Mouse (Mus musculus): ENCODE results near the gene Ntm. TPM values are rescaled to one million over a fixed set of nuclear protein-coding genes. Genes with fewer than 3 reads are reported as not detected.
A peak's percentile ranks its signal among the peaks of the same experiment; 100 is the strongest.

The Ntm gene
- total and polyA plus RNA-seq, 2 experiments from 2014 or later, result 162 to 235 TPM

GRCm38 (mm10) chr9:29036466-29036865 is 926.5 kb downstream of the Ntm start:
- peak; percentile 14; the same call in 1 of the 2 replicates for TF ChIP-seq CTCF (IDR thresholded peaks at IDR 0.05; ENCODE audit: low read depth)
- DNase-seq, result no peak
- Histone ChIP-seq H3K36me3 (ENCODE audit: insufficient read depth) (no peaks in the 10 kb centered on the region), H3K4me3 (ENCODE audit: low read depth, low read length) (no peak overlapping the region), H3K27ac (ENCODE audit: low read depth, low read length) (no peak overlapping the region), H3K4me1 (ENCODE audit: insufficient read depth) (no peaks in the 10 kb centered on the region), H3K27me3 (ENCODE audit: insufficient read depth, low read length) (no peaks in the 10 kb centered on the region), H3K4me2 (ENCODE audit: low read depth) (no peak overlapping the region), H3K9me3 (ENCODE audit: low read length) (no peaks in the 10 kb centered on the region), H3K9ac (no peak overlapping the region)
- 0 out of 2 replicates have a peak, but pooled peaks have one; percentile 12 for ATAC-seq
- WGBS, result 39% methylated on average over 3 of the region's 3 CpGs

GRCm38 (mm10) chr9:29036058-29036457 is 926.9 kb downstream of the Ntm start:
- no peaks in the 10 kb centered on the region for H3K27me3 ChIP-seq (ENCODE audit: insufficient read depth, low read length)
- H3K36me3 ChIP-seq (ENCODE audit: insufficient read depth), result no peaks in the 10 kb centered on the region
- no peaks in the 10 kb centered on the region for H3K4me1 ChIP-seq (ENCODE audit: insufficient read depth)
- DNase-seq (no peak), ATAC-seq (no peak)
- no peaks in the 10 kb centered on the region for H3K9me3 ChIP-seq (ENCODE audit: low read length)
- WGBS, result 34% methylated on average over 4 of the region's 4 CpGs
- no peak overlapping the region for H3K4me3 ChIP-seq (ENCODE audit: low read depth, low read length)
- H3K27ac ChIP-seq (ENCODE audit: low read depth, low read length), result no peak overlapping the region
- TF ChIP-seq CTCF (IDR thresholded peaks at IDR 0.05; ENCODE audit: low read depth), result no peak
- H3K4me2 ChIP-seq (ENCODE audit: low read depth), result no peak overlapping the region
- H3K9ac ChIP-seq, result no peak overlapping the region

- Histone ChIP-seq H3K4me3 (ENCODE audit: low read depth, low read length) (no peak overlapping the region), H3K9ac (no peak overlapping the region), H3K9me3 (ENCODE audit: low read length) (no peaks in the 10 kb centered on the region), H3K4me2 (ENCODE audit: low read depth) (no peak overlapping the region), H3K27me3 (ENCODE audit: insufficient read depth, low read length) (no peaks in the 10 kb centered on the region), H3K4me1 (ENCODE audit: insufficient read depth) (no peaks in the 10 kb centered on the region), H3K36me3 (ENCODE audit: insufficient read depth) (no peaks in the 10 kb centered on the region), H3K27ac (ENCODE audit: low read depth, low read length) (no peak overlapping the region)
- 51% methylated on average over 6 of the region's 6 CpGs for WGBS
- DNase-seq, result no peak
- no peak for TF ChIP-seq CTCF (IDR thresholded peaks at IDR 0.05; ENCODE audit: low read depth)
- ATAC-seq, result no peak
Observed at GRCm38 (mm10) chr9:29026410-29026809, 936.5 kb downstream of the Ntm start.

GRCm38 (mm10) chr9:29025603-29026002 is 937.3 kb downstream of the Ntm start:
- Histone ChIP-seq H3K27ac (ENCODE audit: low read depth, low read length) (no peak overlapping the region), H3K4me2 (ENCODE audit: low read depth) (no peak overlapping the region), H3K9ac (no peak overlapping the region), H3K27me3 (ENCODE audit: insufficient read depth, low read length) (no peaks in the 10 kb centered on the region), H3K36me3 (ENCODE audit: insufficient read depth) (no peaks in the 10 kb centered on the region), H3K4me3 (ENCODE audit: low read depth, low read length) (no peak overlapping the region), H3K4me1 (ENCODE audit: insufficient read depth) (no peaks in the 10 kb centered on the region), H3K9me3 (ENCODE audit: low read length) (no peaks in the 10 kb centered on the region)
- ATAC-seq, result no peak
- no peak for DNase-seq
- TF ChIP-seq CTCF (IDR thresholded peaks at IDR 0.05; ENCODE audit: low read depth), result no peak
- 81% methylated on average over 4 of the region's 4 CpGs for WGBS

GRCm38 (mm10) chr9:29025104-29025503 is 937.8 kb downstream of the Ntm start:
- no peaks in the 10 kb centered on the region for H3K27me3 ChIP-seq (ENCODE audit: insufficient read depth, low read length)
- ATAC-seq, result no peak
- no peak overlapping the region for H3K9ac ChIP-seq
- no peaks in the 10 kb centered on the region for H3K36me3 ChIP-seq (ENCODE audit: insufficient read depth)
- no peak for DNase-seq
- no peaks in the 10 kb centered on the region for H3K9me3 ChIP-seq (ENCODE audit: low read length)
- TF ChIP-seq CTCF (IDR thresholded peaks at IDR 0.05; ENCODE audit: low read depth), result no peak
- no peak overlapping the region for H3K27ac ChIP-seq (ENCODE audit: low read depth, low read length)
- WGBS, result 39% methylated on average over 1 of the region's 1 CpGs
- H3K4me2 ChIP-seq (ENCODE audit: low read depth), result no peak overlapping the region
- H3K4me1 ChIP-seq (ENCODE audit: insufficient read depth), result no peaks in the 10 kb centered on the region
- H3K4me3 ChIP-seq (ENCODE audit: low read depth, low read length), result no peak overlapping the region

- ATAC-seq (no peak), DNase-seq (no peak)
- no peaks in the 10 kb centered on the region for H3K27me3 ChIP-seq (ENCODE audit: insufficient read depth, low read length)
- no peak overlapping the region for H3K4me3 ChIP-seq (ENCODE audit: low read depth, low read length)
- no peaks in the 10 kb centered on the region for H3K36me3 ChIP-seq (ENCODE audit: insufficient read depth)
- H3K4me2 ChIP-seq (ENCODE audit: low read depth), result no peak overlapping the region
- WGBS, result 57% methylated on average over 3 of the region's 3 CpGs
- TF ChIP-seq CTCF (IDR thresholded peaks at IDR 0.05; ENCODE audit: low read depth), result no peak
- no peaks in the 10 kb centered on the region for H3K4me1 ChIP-seq (ENCODE audit: insufficient read depth)
- H3K9ac ChIP-seq, result no peak overlapping the region
- H3K9me3 ChIP-seq (ENCODE audit: low read length), result no peaks in the 10 kb centered on the region
- H3K27ac ChIP-seq (ENCODE audit: low read depth, low read length), result no peak overlapping the region
Observed at GRCm38 (mm10) chr9:29016879-29017278, 946.1 kb downstream of the Ntm start.

GRCm38 (mm10) chr9:29013881-29014280 is 949.1 kb downstream of the Ntm start:
- no peak for ATAC-seq
- 95% methylated on average over 17 of the region's 17 CpGs for WGBS
- Histone ChIP-seq H3K9ac (no peak overlapping the region), H3K27ac (ENCODE audit: low read depth, low read length) (no peak overlapping the region), H3K4me1 (ENCODE audit: insufficient read depth) (no peaks in the 10 kb centered on the region), H3K9me3 (ENCODE audit: low read length) (no peaks in the 10 kb centered on the region), H3K36me3 (ENCODE audit: insufficient read depth) (no peaks in the 10 kb centered on the region), H3K4me3 (ENCODE audit: low read depth, low read length) (no peak overlapping the region), H3K27me3 (ENCODE audit: insufficient read depth, low read length) (no peaks in the 10 kb centered on the region), H3K4me2 (ENCODE audit: low read depth) (no peak overlapping the region)
- no peak for TF ChIP-seq CTCF (IDR thresholded peaks at IDR 0.05; ENCODE audit: low read depth)
- no peak for DNase-seq

- H3K9ac ChIP-seq, result no peak overlapping the region
- DNase-seq, result no peak
- no peaks in the 10 kb centered on the region for H3K9me3 ChIP-seq (ENCODE audit: low read length)
- H3K27me3 ChIP-seq (ENCODE audit: insufficient read depth, low read length), result no peaks in the 10 kb centered on the region
- TF ChIP-seq CTCF (IDR thresholded peaks at IDR 0.05; ENCODE audit: low read depth), result no peak
- 93% methylated on average over 6 of the region's 6 CpGs for WGBS
- H3K27ac ChIP-seq (ENCODE audit: low read depth, low read length), result no peak overlapping the region
- H3K4me1 ChIP-seq (ENCODE audit: insufficient read depth), result no peaks in the 10 kb centered on the region
- H3K4me3 ChIP-seq (ENCODE audit: low read depth, low read length), result no peak overlapping the region
- H3K4me2 ChIP-seq (ENCODE audit: low read depth), result no peak overlapping the region
- ATAC-seq, result no peak
- no peaks in the 10 kb centered on the region for H3K36me3 ChIP-seq (ENCODE audit: insufficient read depth)
Observed at GRCm38 (mm10) chr9:29012541-29012940, 950.4 kb downstream of the Ntm start.
